In the genomic region with DNA sequence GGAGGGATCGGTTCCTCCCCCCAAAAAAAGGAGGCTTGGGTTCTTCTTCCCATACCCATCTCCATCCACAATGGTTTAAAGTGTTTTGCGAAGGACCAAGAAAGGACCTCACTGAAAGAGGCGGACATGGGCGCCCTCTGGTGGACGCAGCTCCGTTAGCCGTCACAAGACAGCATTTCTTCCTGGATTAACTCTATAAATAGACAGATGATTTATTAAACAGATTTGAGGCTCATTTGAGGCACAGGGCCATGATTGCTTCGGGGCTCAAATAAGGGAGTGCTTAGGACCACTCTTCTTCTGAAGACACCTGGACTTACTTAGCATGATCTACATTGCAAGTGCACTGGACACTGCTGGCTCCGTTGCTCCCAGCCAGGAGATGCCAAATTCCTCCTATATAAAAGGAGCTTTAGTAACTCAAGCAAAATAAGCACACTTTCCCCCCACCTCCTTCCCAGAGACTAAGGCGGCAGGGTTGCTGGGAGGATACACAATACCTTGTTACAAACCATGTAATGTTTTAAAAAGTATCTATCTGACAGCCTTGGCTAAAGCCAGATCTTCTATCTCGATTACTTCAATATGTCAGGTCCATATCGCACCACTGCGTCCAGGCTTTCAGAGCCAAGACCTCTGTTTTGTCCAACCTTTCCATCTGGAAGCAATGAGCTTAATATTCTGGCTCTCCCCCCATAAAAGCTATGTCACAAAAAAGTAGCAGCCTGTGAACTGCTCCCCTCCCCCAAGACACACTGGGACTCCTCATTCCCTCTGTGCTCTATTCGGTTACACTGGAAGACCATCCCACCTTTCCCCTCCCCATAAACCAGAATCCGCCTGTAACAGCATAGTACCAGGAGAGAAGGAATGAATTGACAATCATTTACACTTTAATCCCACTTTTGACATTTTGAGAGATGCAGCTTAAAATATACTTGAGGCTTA, we compare ENCODE assay signal across 8 mouse cellular contexts. TPM values are rescaled to one million over a fixed set of nuclear protein-coding genes. Genes with fewer than 3 reads are reported as not detected.
DNase-seq lines count a peak whose midpoint lies in the region; ATAC-seq and TF ChIP-seq lines count a peak whose summit lies in the region.

No protein-coding gene starts in this region.

- no peaks in the 10 kb centered on the region for H3K36me3 ChIP-seq in liver, embryonic 12.5 days
- no peaks in the 10 kb centered on the region for H3K36me3 ChIP-seq in kidney, embryonic 15.5 days
- H3K36me3 ChIP-seq in limb, embryonic 14.5 days (ENCODE audit: control insufficient read depth, insufficient read depth, low read length) = no peaks in the 10 kb centered on the region
- no peaks in the 10 kb centered on the region for H3K36me3 ChIP-seq in neural tube, embryonic 12.5 days
- H3K36me3 ChIP-seq in stomach, postnatal 0 days (ENCODE audit: control insufficient read depth, insufficient read depth, low read length) = no peaks in the 10 kb centered on the region

- no peaks in the 10 kb centered on the region for H3K4me1 ChIP-seq in liver, embryonic 12.5 days
- H3K4me1 ChIP-seq in kidney, embryonic 15.5 days = peaks cover 16% of the 10 kb centered on the region
- H3K4me1 ChIP-seq in limb, embryonic 14.5 days (ENCODE audit: control insufficient read depth, insufficient read depth, low read length) = peaks cover 20% of the 10 kb centered on the region
- H3K4me1 ChIP-seq in neural tube, embryonic 12.5 days = 0 out of 2 replicates have a peak, but pooled peaks cover 7% of the 10 kb centered on the region
- H3K4me1 ChIP-seq in stomach, postnatal 0 days (replicated peaks; ENCODE audit: control insufficient read depth, insufficient read depth) = no peaks in the 10 kb centered on the region

- H3K4me2 ChIP-seq in liver, embryonic 12.5 days = no peak overlapping the region
- no peak overlapping the region for H3K4me2 ChIP-seq in kidney, embryonic 15.5 days
- no peak overlapping the region for H3K4me2 ChIP-seq in limb, embryonic 14.5 days (replicated peaks; ENCODE audit: low read depth, low read length, severe bottlenecking)
- H3K4me2 ChIP-seq in neural tube, embryonic 12.5 days (replicated peaks) = no peak overlapping the region
- H3K4me2 ChIP-seq in stomach, postnatal 0 days (replicated peaks; ENCODE audit: low read depth) = 0 out of 2 replicates have a peak overlapping the region, but pooled peaks have one; percentile 5

- no peak for ATAC-seq in liver, embryonic 12.5 days
- ATAC-seq in granulocyte monocyte progenitor cell, adult 5-6 weeks (replicated peaks; ENCODE audit: poor library complexity, severe bottlenecking) = peak; percentile 84
- peak; percentile 55 for ATAC-seq in kidney, embryonic 15.5 days (replicated peaks; ENCODE audit: low FRiP score)
- peak; percentile 82 for ATAC-seq in limb, embryonic 14.5 days (ENCODE audit: low FRiP score, low read depth)
- ATAC-seq in neural tube, embryonic 12.5 days (ENCODE audit: low FRiP score, low read depth) = peak; percentile 39; the same call in 1 of the 2 replicates
- peak; percentile 59 for ATAC-seq in stomach, postnatal 0 days (ENCODE audit: low FRiP score, low TSS enrichment)

- H3K27me3 ChIP-seq in liver, embryonic 12.5 days (replicated peaks) = no peaks in the 10 kb centered on the region
- no peaks in the 10 kb centered on the region for H3K27me3 ChIP-seq in kidney, embryonic 15.5 days
- no peaks in the 10 kb centered on the region for H3K27me3 ChIP-seq in limb, embryonic 14.5 days (ENCODE audit: control insufficient read depth, insufficient read depth, low read length)
- H3K27me3 ChIP-seq in neural tube, embryonic 12.5 days (replicated peaks) = no peaks in the 10 kb centered on the region; the same call in 1 of the 2 replicates
- H3K27me3 ChIP-seq in stomach, postnatal 0 days (ENCODE audit: control insufficient read depth, insufficient read depth, low read length) = no peaks in the 10 kb centered on the region

- no peak for TF ChIP-seq POLR2A in limb, embryonic 14.5 days (IDR thresholded peaks at IDR 0.05; ENCODE audit: borderline replicate concordance, extremely low read depth, insufficient read depth, insufficient read length)

- no peaks in the 10 kb centered on the region for H3K9me3 ChIP-seq in liver, embryonic 12.5 days (replicated peaks)
- no peaks in the 10 kb centered on the region for H3K9me3 ChIP-seq in kidney, embryonic 15.5 days (replicated peaks)
- H3K9me3 ChIP-seq in limb, embryonic 14.5 days (ENCODE audit: control insufficient read depth, low read length) = no peaks in the 10 kb centered on the region
- H3K9me3 ChIP-seq in neural tube, embryonic 12.5 days = no peaks in the 10 kb centered on the region
- no peaks in the 10 kb centered on the region for H3K9me3 ChIP-seq in stomach, postnatal 0 days (ENCODE audit: control insufficient read depth, low read length)

- DNase-seq in liver = peak; percentile 72
- peak; percentile 83 for DNase-seq in embryo, embryonic 11 days
- DNase-seq in limb, embryonic 14.5 days (ENCODE audit: low spot score) = peak; percentile 91
- DNase-seq in stomach, postnatal 0 days (ENCODE audit: low spot score) = peak; percentile 84

- H3K4me3 ChIP-seq in liver, embryonic 12.5 days = no peak overlapping the region
- H3K4me3 ChIP-seq in kidney, embryonic 15.5 days (replicated peaks) = no peak overlapping the region
- no peak overlapping the region for H3K4me3 ChIP-seq in limb, embryonic 14.5 days (replicated peaks; ENCODE audit: low read length)
- H3K4me3 ChIP-seq in neural tube, embryonic 12.5 days = no peak overlapping the region
- no peak overlapping the region for H3K4me3 ChIP-seq in stomach, postnatal 0 days (ENCODE audit: low read depth, low read length)

- 31% methylated on average over 15 of the region's 15 CpGs for WGBS in liver, embryonic 12.5 days (ENCODE audit: insufficient replicate concordance)
- 29% methylated on average over 15 of the region's 15 CpGs for WGBS in kidney, embryonic 15.5 days
- WGBS in limb, embryonic 14.5 days = 14% methylated on average over 15 of the region's 15 CpGs
- 32% methylated on average over 15 of the region's 15 CpGs for WGBS in neural tube, embryonic 12.5 days
- 24% methylated on average over 15 of the region's 15 CpGs for WGBS in stomach, postnatal 0 days

- TF ChIP-seq EP300 in stomach, postnatal 0 days (optimal IDR thresholded peaks at IDR 0.05) = no peak

- no peak overlapping the region for H3K27ac ChIP-seq in liver, embryonic 12.5 days
- no peak overlapping the region for H3K27ac ChIP-seq in kidney, embryonic 15.5 days
- no peak overlapping the region for H3K27ac ChIP-seq in limb, embryonic 14.5 days (replicated peaks; ENCODE audit: low read depth, low read length)
- H3K27ac ChIP-seq in neural tube, embryonic 12.5 days = no peak overlapping the region
- no peak overlapping the region for H3K27ac ChIP-seq in stomach, postnatal 0 days (replicated peaks)

- TF ChIP-seq CTCF in stomach, postnatal 0 days (IDR thresholded peaks at IDR 0.05; ENCODE audit: low read depth) = peak; percentile 97

- no peak overlapping the region for H3K9ac ChIP-seq in liver, embryonic 12.5 days
- no peak overlapping the region for H3K9ac ChIP-seq in kidney, embryonic 15.5 days
- H3K9ac ChIP-seq in limb, embryonic 14.5 days (ENCODE audit: low read depth, low read length, severe bottlenecking) = no peak overlapping the region
- no peak overlapping the region for H3K9ac ChIP-seq in neural tube, embryonic 12.5 days
- H3K9ac ChIP-seq in stomach, postnatal 0 days (ENCODE audit: low read length) = no peak overlapping the region

RNA-seq across cellular contexts. Expression of a gene that starts 47.8 kb away (rescaled TPM):
- polyA plus RNA-seq in liver, embryonic 12.5 days (2016; fragmentation: Nextera tagmentation; extraction: Ambion mirVana) = 17.1 and 17.9 TPM in 2 replicates
- total RNA-seq in granulocyte monocyte progenitor cell, adult 5-6 weeks (2014; fragmentation: Nextera tagmentation) = 17.5 and 24.5 TPM in 2 replicates
- total RNA-seq in granulocyte monocyte progenitor cell, adult 5-6 weeks (2017) = 11.7 and 12.5 TPM in 2 replicates
- 36.1 and 36.5 TPM in 2 replicates for polyA plus RNA-seq in kidney, embryonic 15.5 days (2015; fragmentation: Nextera tagmentation; extraction: Ambion mirVana)
- 22.3 and 23.9 TPM in 2 replicates for polyA plus RNA-seq in limb, embryonic 14.5 days (2012; rRNA removed)
- 43.6 and 47.6 TPM in 2 replicates for polyA plus RNA-seq in limb, embryonic 14.5 days (2014; fragmentation: Nextera tagmentation; extraction: Ambion mirVana)
- 29.9 and 31.4 TPM in 2 replicates for polyA plus RNA-seq in neural tube, embryonic 12.5 days (2016; fragmentation: Nextera tagmentation; extraction: Ambion mirVana)
- 41.3 and 45.1 TPM in 2 replicates for polyA plus RNA-seq in stomach, postnatal 0 days (2015; fragmentation: Nextera tagmentation; extraction: Ambion mirVana)
